Mouse (Mus musculus): ENCODE results near the gene Adgrg2. TPM values are rescaled to one million over a fixed set of nuclear protein-coding genes. Genes with fewer than 3 reads are reported as not detected.

The Adgrg2 gene
- polyA plus RNA-seq, 1 experiment from 2014 or later = 3.0 TPM

DNA sequence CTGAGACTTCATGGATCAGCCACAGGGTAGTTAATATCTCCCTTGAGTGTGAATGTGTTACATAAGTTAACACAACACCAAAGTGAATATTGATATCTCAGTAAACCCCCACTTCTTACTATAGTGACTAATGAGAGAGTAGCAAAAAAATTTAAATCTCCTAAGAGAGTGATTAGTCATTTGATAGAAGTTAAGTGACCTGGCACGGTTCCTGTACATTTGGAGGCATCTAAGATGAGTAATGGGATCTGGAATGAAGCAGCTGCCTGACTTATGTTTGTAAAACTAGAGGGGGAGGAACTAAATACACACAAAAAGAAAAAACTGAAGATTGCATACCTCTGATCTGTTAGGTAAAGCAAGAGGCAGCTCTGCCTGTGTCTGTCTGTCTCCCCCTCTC lies 118.6 kb downstream of the Adgrg2 start:
- WGBS = 80% methylated on average over 1 of the region's 1 CpGs
- no peaks in the 10 kb centered on the region for H3K4me1 ChIP-seq
- H3K9ac ChIP-seq (replicated peaks) = no peak overlapping the region
- H3K27me3 ChIP-seq (replicated peaks) = peaks cover 6% of the 10 kb centered on the region; the same call in 1 of the 2 replicates
- ATAC-seq (ENCODE audit: low FRiP score) = no peak
- no peaks in the 10 kb centered on the region for H3K36me3 ChIP-seq
- no peaks in the 10 kb centered on the region for H3K9me3 ChIP-seq (replicated peaks)
- no peak overlapping the region for H3K27ac ChIP-seq (replicated peaks)
- H3K4me3 ChIP-seq (replicated peaks) = no peak overlapping the region
- H3K4me2 ChIP-seq = no peak overlapping the region

- 78% methylated on average over 2 of the region's 2 CpGs for WGBS
- no peaks in the 10 kb centered on the region for H3K4me1 ChIP-seq
- no peak overlapping the region for H3K4me3 ChIP-seq (replicated peaks)
- H3K27ac ChIP-seq (replicated peaks) = no peak overlapping the region
- H3K9ac ChIP-seq (replicated peaks) = no peak overlapping the region
- ATAC-seq (ENCODE audit: low FRiP score) = no peak
- H3K36me3 ChIP-seq = no peaks in the 10 kb centered on the region
- H3K9me3 ChIP-seq (replicated peaks) = no peaks in the 10 kb centered on the region
- H3K4me2 ChIP-seq = no peak overlapping the region
- peaks cover 6% of the 10 kb centered on the region; the same call in 1 of the 2 replicates for H3K27me3 ChIP-seq (replicated peaks)
These were observed 119.7 kb downstream of the Adgrg2 start for GRCm38 (mm10) chrX:160510197-160510596.

DNA sequence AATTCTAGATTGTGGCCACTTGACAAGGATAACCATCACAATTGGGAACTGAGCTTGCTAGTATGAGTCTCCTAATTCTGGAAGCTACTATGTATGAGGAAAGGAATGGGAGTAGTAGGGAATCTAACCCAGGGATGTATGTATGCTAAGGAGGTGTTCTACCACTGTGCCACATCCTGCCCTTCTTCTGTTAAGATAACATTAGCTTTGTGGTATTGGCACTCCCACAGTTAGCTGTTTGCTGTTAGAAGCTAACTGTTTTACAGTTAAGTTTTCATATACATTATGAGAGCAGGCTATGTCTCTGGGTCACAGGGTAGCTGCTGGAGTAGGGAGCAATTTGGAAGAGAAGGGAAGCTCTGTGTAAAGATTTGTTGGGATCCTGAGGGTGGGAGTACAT lies 125.5 kb downstream of the Adgrg2 start:
- H3K36me3 ChIP-seq = no peaks in the 10 kb centered on the region
- H3K4me2 ChIP-seq = no peak overlapping the region
- H3K4me1 ChIP-seq = no peaks in the 10 kb centered on the region
- no peak overlapping the region for H3K4me3 ChIP-seq (replicated peaks)
- H3K9ac ChIP-seq (replicated peaks) = no peak overlapping the region
- ATAC-seq (ENCODE audit: low FRiP score) = no peak
- no peak overlapping the region for H3K27ac ChIP-seq (replicated peaks)
- H3K9me3 ChIP-seq (replicated peaks) = no peaks in the 10 kb centered on the region
- H3K27me3 ChIP-seq (replicated peaks) = peaks cover 6% of the 10 kb centered on the region; the same call in 1 of the 2 replicates

DNA sequence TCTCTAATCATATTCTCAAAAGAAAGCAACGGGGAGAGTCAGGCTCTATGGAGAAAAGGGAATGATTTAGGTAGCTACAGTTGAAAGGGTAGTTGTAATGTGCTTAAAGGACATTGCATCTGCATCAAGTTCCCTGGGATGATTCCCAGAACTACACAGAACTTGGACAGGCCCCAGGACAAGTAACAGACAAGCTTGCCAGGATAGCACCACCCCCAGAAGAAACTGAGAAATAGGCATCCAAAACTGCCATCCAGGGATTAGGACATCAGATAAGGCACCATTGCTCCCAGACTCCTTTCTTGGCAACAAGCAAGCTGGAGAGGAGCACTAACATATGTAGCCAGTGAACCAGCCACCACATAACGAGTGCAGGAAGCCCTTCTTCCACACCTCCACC lies 152.3 kb downstream of the Adgrg2 start:
- Histone ChIP-seq H3K9ac (replicated peaks) (no peak overlapping the region), H3K4me1 (no peaks in the 10 kb centered on the region), H3K27ac (replicated peaks) (no peak overlapping the region), H3K4me3 (replicated peaks) (no peak overlapping the region), H3K4me2 (no peak overlapping the region), H3K36me3 (0 out of 2 replicates have a peak, but pooled peaks cover 2% of the 10 kb centered on the region), H3K27me3 (replicated peaks) (0 out of 2 replicates have a peak, but pooled peaks cover 2% of the 10 kb centered on the region), H3K9me3 (replicated peaks) (no peaks in the 10 kb centered on the region)
- WGBS = 71% methylated on average over 2 of the region's 2 CpGs
- no peak for ATAC-seq (ENCODE audit: low FRiP score)

Other genes with a start within 250 kb of the Adgrg2 start
- 9.8 and 11.2 TPM in 2 replicates for gene Phka2, start 111.5 kb downstream of the Adgrg2 start, polyA plus RNA-seq (2015; fragmentation: Nextera tagmentation; extraction: Ambion mirVana)

Data from neural tube, embryonic 15.5 days (tissue).